Mouse (Mus musculus) thymus, adult 2 months (tissue): ENCODE measurements around the gene Usp32. TPM values are rescaled to one million over a fixed set of nuclear protein-coding genes. Genes with fewer than 3 reads are reported as not detected.

Source experiments
- DNase-seq: peaks from one replicate; pipeline ENCODE4 v3.0.0; 2021
- H3K27ac ChIP-seq: fragments of 200-500 bp; 2 replicates; pipeline ENCODE4 v1.5.1; 2012; ENCODE audit warnings: low read length, control low read depth; ENCODE audit not compliant: control insufficient read depth, insufficient read depth
- H3K27me3 ChIP-seq: fragments of 200-500 bp; 2 replicates; pipeline ENCODE4 v1.6.1; 2012; ENCODE audit warnings: mild to moderate bottlenecking, low read length, moderate library complexity, mixed read lengths; ENCODE audit not compliant: control insufficient read depth, insufficient read depth
- H3K36me3 ChIP-seq: fragments of 200-500 bp; 2 replicates; pipeline ENCODE4 v1.6.1; 2012; ENCODE audit warnings: mild to moderate bottlenecking, low read length, moderate library complexity; ENCODE audit not compliant: control insufficient read depth, insufficient read depth
- H3K4me1 ChIP-seq: fragments of 200-500 bp; replicated peaks from 2 replicates; pipeline ENCODE4 v1.6.1; 2012; ENCODE audit warnings: low read length; ENCODE audit not compliant: control insufficient read depth, insufficient read depth
- H3K4me3 ChIP-seq: fragments of 200-500 bp; 2 replicates; pipeline ENCODE4 v1.5.1; 2012; ENCODE audit warnings: mild to moderate bottlenecking, low read length, control low read depth, moderate library complexity; ENCODE audit not compliant: control insufficient read depth, insufficient read depth
- CTCF ChIP-seq: fragments of 200-500 bp; IDR thresholded peaks from 2 replicates; pipeline ENCODE4 v1.5.1; 2012; ENCODE audit warnings: mild to moderate bottlenecking, control low read depth, low read length, moderate library complexity, borderline replicate concordance; ENCODE audit not compliant: control insufficient read depth, poor library complexity, insufficient read depth; ENCODE audit errors: extremely low read depth
- POLR2A ChIP-seq: fragments of 200-500 bp; IDR thresholded peaks from 2 replicates; pipeline ENCODE4 v1.6.1; 2012; ENCODE audit warnings: mild to moderate bottlenecking, low read length, control low read depth, moderate library complexity; ENCODE audit not compliant: control insufficient read depth, poor library complexity, insufficient read depth; ENCODE audit errors: extremely low read depth
- WGBS: fragments of 180-500 bp; shearing (Covaris S2); methylation state at CpG from one replicate; pipeline ENCODE4 v1.1.7; 2018; 5-methylcytosine and 5-hydroxymethylcytosine counted together
- polyA plus RNA-seq: library from polyadenylated mRNA; depleted of rRNA; stranded (reverse); fragments of >200 nt; gene quantifications from 2 replicates; pipeline ENCODE4 v1.2.3, GENCODE M21; 2012

The Usp32 gene
- polyA plus RNA-seq, 1 experiment, result 4.0 TPM

DNA sequence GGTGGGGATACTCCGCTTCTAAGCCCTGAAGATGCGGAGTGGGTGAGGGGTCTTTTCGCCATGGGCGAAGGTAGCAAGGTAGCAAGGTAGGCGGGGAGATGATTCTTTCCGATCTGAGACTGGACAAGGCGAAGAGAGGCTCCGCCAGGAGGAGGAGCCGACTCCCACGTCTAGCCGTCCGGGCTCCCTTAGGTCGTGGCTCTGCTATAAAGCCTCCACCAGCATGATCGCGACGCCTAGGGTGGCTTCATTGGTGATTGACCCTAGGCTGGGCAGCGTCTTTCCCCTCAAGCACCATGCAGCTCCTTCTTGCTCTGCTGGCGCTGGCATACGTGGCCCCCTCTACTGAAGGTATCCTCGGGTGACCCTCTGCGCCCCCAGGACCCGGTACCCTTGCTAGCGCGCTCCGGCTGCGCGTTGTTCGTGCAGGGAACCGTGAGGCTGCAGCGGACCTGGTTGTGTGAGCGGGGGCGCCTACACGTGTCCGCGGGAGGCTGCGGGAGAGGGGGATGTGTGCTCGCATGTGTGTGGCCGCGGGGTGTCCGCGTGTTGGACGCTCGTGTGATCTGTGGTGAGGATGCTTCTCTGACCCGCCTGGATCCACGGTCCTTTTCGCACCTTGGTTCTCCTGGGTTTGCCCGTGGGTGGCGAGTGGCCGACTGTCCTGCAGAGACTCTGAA, 182.2 kb downstream of the Usp32 start, which contains the start of gene Car4:
Car4 (plus strand) TSS at position 196 of the 680 bp plus-strand sequence.
- no peak within 1 kb of the TSS for H3K27ac ChIP-seq
- WGBS, result 8% methylated on average over 49 of the region's 49 CpGs

GRCm38 (mm10) chr11:84957171-84957570, 182.8 kb downstream of the Usp32 start:
- H3K27ac ChIP-seq, result no peak overlapping the region
- DNase-seq, result no peak
- TF ChIP-seq CTCF (no peak), POLR2A (no peak)
- 12% methylated on average over 15 of the region's 15 CpGs for WGBS
- no peak overlapping the region for H3K4me3 ChIP-seq
- H3K27me3 ChIP-seq, result peaks cover 18% of the 10 kb centered on the region
- no peaks in the 10 kb centered on the region for H3K36me3 ChIP-seq
- H3K4me1 ChIP-seq, result no peaks in the 10 kb centered on the region

More for the DNA sequence above, 182.2 kb downstream of the Usp32 start, which contains the start of gene Car4:
- Histone ChIP-seq H3K36me3 (no peaks in the 10 kb centered on the region), H3K4me1 (no peaks in the 10 kb centered on the region), H3K4me3 (no peak within 1 kb of the TSS), H3K27me3 (peaks cover 18% of the 10 kb centered on the region)
- no peak for DNase-seq
- TF ChIP-seq CTCF (no peak), POLR2A (no peak)

DNA sequence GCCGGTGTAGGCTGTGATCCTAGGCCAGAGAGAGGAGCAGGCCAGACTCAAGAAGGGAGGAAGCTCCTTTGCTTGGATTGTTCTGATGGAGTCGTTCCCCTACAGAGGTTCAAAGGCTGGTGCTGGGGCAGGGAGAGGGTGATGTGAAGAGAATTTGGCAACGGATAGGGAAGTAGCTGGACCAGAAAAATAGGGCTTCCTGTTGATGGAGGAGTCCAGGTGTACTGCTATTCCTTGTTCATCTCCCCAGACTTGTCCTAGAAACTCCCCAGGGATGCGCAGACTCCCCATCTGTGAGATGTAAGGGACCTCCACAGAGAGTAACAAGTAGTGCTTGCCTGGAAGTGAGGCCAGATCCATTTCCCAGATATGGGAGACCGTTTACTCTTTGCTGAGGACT, 183.6 kb downstream of the Usp32 start:
- no peak for TF ChIP-seq POLR2A
- TF ChIP-seq CTCF, result no peak
- no peaks in the 10 kb centered on the region for H3K4me1 ChIP-seq
- DNase-seq, result no peak
- H3K36me3 ChIP-seq, result no peaks in the 10 kb centered on the region
- H3K27ac ChIP-seq, result no peak overlapping the region
- 31% methylated on average over 5 of the region's 5 CpGs for WGBS
- peaks cover 18% of the 10 kb centered on the region for H3K27me3 ChIP-seq
- H3K4me3 ChIP-seq, result no peak overlapping the region

DNA sequence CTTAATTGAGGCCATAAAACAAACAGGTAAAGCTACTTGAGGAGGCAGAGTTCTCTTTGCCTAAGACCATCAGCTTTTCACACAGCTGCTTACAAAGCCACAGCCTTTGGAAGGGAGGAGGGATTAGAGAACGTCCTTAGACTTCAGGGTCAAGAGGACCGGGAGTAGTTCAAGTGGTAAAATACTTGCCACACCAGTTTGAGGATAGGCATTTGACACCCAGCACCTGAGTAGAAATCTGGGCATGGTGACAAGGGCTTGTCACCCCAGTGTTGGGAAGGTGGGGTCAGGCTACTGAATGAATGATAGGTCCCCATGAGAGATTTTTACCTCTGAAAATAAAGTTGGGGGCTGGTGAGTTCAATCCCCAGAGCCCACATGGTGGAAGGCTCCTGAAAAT, 187.3 kb downstream of the Usp32 start:
- WGBS, result 47% methylated on average over 2 of the region's 2 CpGs
- Histone ChIP-seq H3K27ac (no peak overlapping the region), H3K4me3 (no peak overlapping the region), H3K27me3 (peaks cover 3% of the 10 kb centered on the region; the same call in 1 of the 2 replicates), H3K4me1 (no peaks in the 10 kb centered on the region), H3K36me3 (no peaks in the 10 kb centered on the region)
- TF ChIP-seq POLR2A (no peak), CTCF (no peak)
- no peak for DNase-seq

DNA sequence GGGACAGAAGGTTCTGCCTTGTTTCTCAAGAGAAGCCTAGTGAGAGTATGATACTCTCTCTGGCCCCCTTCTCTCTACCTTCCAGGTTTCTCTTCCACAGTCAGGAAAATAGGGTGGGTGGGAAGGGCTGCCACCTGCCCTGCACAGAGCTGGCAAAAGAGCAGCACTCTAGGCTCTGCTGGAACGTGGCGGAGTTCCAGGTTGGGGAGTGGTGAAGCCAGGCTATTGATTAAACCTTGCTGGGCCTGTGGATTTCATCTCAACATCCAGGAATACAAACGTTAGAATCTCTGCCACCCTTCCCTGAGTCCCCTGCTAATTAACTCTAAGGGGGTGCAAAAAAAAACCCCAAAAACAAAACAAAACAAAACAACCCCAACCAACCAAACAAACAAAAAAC, 191.4 kb downstream of the Usp32 start:
- peaks cover 3% of the 10 kb centered on the region; the same call in 1 of the 2 replicates for H3K27me3 ChIP-seq
- H3K4me3 ChIP-seq, result no peak overlapping the region
- TF ChIP-seq CTCF (no peak), POLR2A (no peak)
- no peak overlapping the region for H3K27ac ChIP-seq
- H3K36me3 ChIP-seq, result no peaks in the 10 kb centered on the region
- DNase-seq, result no peak
- 61% methylated on average over 3 of the region's 3 CpGs for WGBS
- no peaks in the 10 kb centered on the region for H3K4me1 ChIP-seq

GRCm38 (mm10) chr11:84948114-84948513, 191.8 kb downstream of the Usp32 start:
- Histone ChIP-seq H3K27ac (no peak overlapping the region), H3K4me1 (no peaks in the 10 kb centered on the region), H3K27me3 (peaks cover 3% of the 10 kb centered on the region; the same call in 1 of the 2 replicates), H3K4me3 (no peak overlapping the region), H3K36me3 (no peaks in the 10 kb centered on the region)
- 71% methylated on average over 3 of the region's 3 CpGs for WGBS
- TF ChIP-seq POLR2A (no peak), CTCF (no peak)
- DNase-seq, result no peak
